Mouse (Mus musculus): ENCODE data around the gene Slc16a6. TPM values are rescaled to one million over a fixed set of nuclear protein-coding genes. Genes with fewer than 3 reads are reported as not detected.

Slc16a6 gene
- total RNA-seq, 2 experiments from 2014 or later, result 0.63 to 0.90 TPM

- no peak for DNase-seq (ENCODE audit: low spot score in 2 of 2)
Measured at GRCm38 (mm10) chr11:109456261-109456660, 17.1 kb downstream of the Slc16a6 start.

- no peak for DNase-seq (ENCODE audit: low spot score in 2 of 2)
Measured at GRCm38 (mm10) chr11:109451169-109451568, 22.2 kb downstream of the Slc16a6 start.

GRCm38 (mm10) chr11:109445438-109446035, 27.9 kb downstream of the Slc16a6 start:
- peak in 1 of 2 experiments; percentile 18 for DNase-seq (ENCODE audit: low spot score in 2 of 2)

- peak in 1 of 2 experiments; percentile 31 for DNase-seq (ENCODE audit: low spot score in 2 of 2)
Measured at GRCm38 (mm10) chr11:109444600-109444999, 28.8 kb downstream of the Slc16a6 start.

- DNase-seq (ENCODE audit: low spot score in 2 of 2), result no peak
Measured at GRCm38 (mm10) chr11:109443468-109444263, 29.7 kb downstream of the Slc16a6 start.

- DNase-seq (ENCODE audit: low spot score in 2 of 2), result no peak
Measured at GRCm38 (mm10) chr11:109442166-109442730, 31.1 kb downstream of the Slc16a6 start.

- no peak for DNase-seq (ENCODE audit: low spot score in 2 of 2)
Measured at GRCm38 (mm10) chr11:109441119-109441518, 32.3 kb downstream of the Slc16a6 start.

GRCm38 (mm10) chr11:109440641-109441040, 32.8 kb downstream of the Slc16a6 start:
- no peak for DNase-seq (ENCODE audit: low spot score in 2 of 2)

GRCm38 (mm10) chr11:109439829-109440340, 33.5 kb downstream of the Slc16a6 start:
- peak; percentile 67 to 72 for DNase-seq (ENCODE audit: low spot score in 2 of 2)

- DNase-seq (ENCODE audit: low spot score in 2 of 2), result no peak
Measured at GRCm38 (mm10) chr11:109439209-109439608, 34.2 kb downstream of the Slc16a6 start.

- no peak for DNase-seq (ENCODE audit: low spot score in 2 of 2)
Measured at GRCm38 (mm10) chr11:109436889-109437288, 36.5 kb downstream of the Slc16a6 start.

- DNase-seq (ENCODE audit: low spot score in 2 of 2), result no peak
Measured at GRCm38 (mm10) chr11:109434233-109434798, 39.1 kb downstream of the Slc16a6 start.

- DNase-seq (ENCODE audit: low spot score in 2 of 2), result no peak
Measured at GRCm38 (mm10) chr11:109427353-109427752, 46.0 kb downstream of the Slc16a6 start.

- no peak for DNase-seq (ENCODE audit: low spot score in 2 of 2)
Measured at GRCm38 (mm10) chr11:109426272-109426586, 47.2 kb downstream of the Slc16a6 start.

- peak; percentile 98 to 99 for DNase-seq (ENCODE audit: low spot score in 2 of 2)
Measured at GRCm38 (mm10) chr11:109425392-109426271, 47.8 kb downstream of the Slc16a6 start, which contains the start of gene Amz2. Gene Amz2 (plus strand): TSS chr11:109425946.

- DNase-seq (ENCODE audit: low spot score in 2 of 2), result no peak
Measured at GRCm38 (mm10) chr11:109423294-109423693, 50.1 kb downstream of the Slc16a6 start.

GRCm38 (mm10) chr11:109422263-109422662, 51.1 kb downstream of the Slc16a6 start:
- no peak for DNase-seq (ENCODE audit: low spot score in 2 of 2)

- DNase-seq (ENCODE audit: low spot score in 2 of 2), result no peak
Measured at GRCm38 (mm10) chr11:109421205-109421604, 52.2 kb downstream of the Slc16a6 start.

GRCm38 (mm10) chr11:109420567-109420962, 52.8 kb downstream of the Slc16a6 start:
- no peak for DNase-seq (ENCODE audit: low spot score in 2 of 2)

- no peak for DNase-seq (ENCODE audit: low spot score in 2 of 2)
Measured at GRCm38 (mm10) chr11:109419961-109420566, 53.3 kb downstream of the Slc16a6 start.
